Mouse (Mus musculus): Measurements from ENCODE around the gene Gpr183.

DNA sequence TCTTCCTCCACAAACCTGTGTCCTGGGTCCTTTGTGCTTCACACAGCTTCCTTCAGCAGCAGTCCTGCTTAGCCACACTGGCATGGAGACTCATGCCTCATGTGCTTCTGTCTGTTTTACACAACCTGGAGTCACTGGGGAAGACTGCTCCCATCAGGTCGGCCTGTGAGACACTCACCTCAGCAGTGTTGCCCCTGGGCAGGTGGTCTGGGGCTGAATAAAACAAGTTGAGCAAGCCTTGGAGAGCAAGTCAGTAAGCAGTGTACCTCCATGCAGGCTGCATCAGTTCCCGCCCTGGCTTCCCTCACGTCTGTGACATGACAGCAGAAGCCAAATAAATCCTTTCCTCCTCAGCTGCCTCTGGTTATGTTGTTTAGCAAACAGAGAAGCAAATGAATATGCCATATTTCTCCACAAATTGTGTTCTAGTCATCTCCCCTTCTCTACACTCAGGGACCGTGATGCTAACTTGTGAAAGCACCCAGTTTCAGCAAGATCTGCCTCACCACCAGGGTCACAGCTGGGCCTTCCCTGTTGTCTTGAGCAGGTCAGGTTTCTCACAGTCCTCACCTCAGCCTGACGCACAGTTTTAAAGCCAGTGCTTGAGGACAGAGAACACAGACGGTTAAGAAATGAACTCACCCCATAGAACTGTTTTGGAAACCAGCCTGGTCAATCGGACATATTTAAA lies 30.9 kb downstream of the Gpr183 start:
- TF ChIP-seq CTCF (IDR thresholded peaks at IDR 0.05; ENCODE audit: borderline replicate concordance, control insufficient read depth, extremely low read depth, insufficient read depth, low read length, poor library complexity) (no peak), POLR2A (IDR thresholded peaks at IDR 0.05; ENCODE audit: control insufficient read depth, extremely low read depth, insufficient read depth, low read length, poor library complexity) (no peak)

Measured in thymus, adult 2 months (tissue).